Mouse (Mus musculus) layer of hippocampus, postnatal 36 days (tissue): ENCODE data around the gene Fdps. TPM values are rescaled to one million over a fixed set of nuclear protein-coding genes. Genes with fewer than 3 reads are reported as not detected.
"Not testable (repeated sequence)": the region's sequence is repeated elsewhere in the genome, so short reads cannot be mapped to it uniquely, and the experiment has no call there.

Source experiments
- DNase-seq, 2 experiments: peaks; one replicate each; pipeline ENCODE4 v3.0.0; 2022
- total RNA-seq, 2 experiments: library from RNA; stranded (reverse); gene quantifications; 2 replicates each; pipeline ENCODE4 v1.2.3; 2021

The Fdps gene
- total RNA-seq, 2 experiments from 2014 or later, result 78.8 to 80.0 TPM

DNA sequence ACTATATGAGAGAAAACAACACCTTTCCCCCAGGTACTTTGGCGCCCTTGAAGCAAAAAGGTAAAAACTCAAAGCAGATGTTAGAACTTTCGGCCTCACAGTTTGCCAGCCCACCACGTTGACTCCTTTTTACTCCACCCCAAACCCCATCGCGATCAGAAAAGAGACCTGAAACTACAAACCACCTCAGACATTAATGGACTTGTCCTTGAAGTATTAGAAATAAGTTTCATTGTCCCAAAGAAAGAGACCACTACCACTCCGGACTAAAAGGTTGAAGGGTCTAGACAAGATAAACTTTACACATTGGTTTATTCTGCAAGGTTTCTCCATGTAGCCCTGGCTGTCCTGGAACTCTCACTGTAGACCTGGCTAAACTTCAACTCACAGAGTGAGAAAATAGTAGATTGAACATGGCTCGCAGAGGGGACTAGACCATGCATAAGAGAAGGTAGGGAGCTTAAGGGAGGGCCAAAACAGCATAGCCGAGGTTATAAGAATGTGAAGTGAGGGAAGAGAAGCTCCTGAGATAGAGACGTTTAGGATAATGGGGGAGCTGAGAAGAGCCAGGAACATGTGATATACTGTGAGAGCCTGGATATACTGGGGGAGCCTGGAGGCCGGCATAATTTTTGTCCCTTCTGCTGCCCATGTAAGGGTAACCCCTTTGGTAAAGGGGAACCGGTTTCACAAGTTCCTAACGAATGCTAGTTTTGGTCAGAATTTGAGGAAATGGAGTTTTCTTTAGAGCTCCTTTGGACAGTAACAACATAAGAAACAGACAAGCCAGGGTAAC is 934 bp upstream of the Fdps start:
- DNase-seq, result no peak

- no peak for DNase-seq
These were observed 324 bp downstream of the Fdps start for GRCm38 (mm10) chr3:89101459-89101811.

GRCm38 (mm10) chr3:89100811-89101210 is 948 bp downstream of the Fdps start, which contains the start of gene Gm43738:
Gene Gm43738, minus strand, starts transcription at chr3:89101099.
- no peak for DNase-seq

DNA sequence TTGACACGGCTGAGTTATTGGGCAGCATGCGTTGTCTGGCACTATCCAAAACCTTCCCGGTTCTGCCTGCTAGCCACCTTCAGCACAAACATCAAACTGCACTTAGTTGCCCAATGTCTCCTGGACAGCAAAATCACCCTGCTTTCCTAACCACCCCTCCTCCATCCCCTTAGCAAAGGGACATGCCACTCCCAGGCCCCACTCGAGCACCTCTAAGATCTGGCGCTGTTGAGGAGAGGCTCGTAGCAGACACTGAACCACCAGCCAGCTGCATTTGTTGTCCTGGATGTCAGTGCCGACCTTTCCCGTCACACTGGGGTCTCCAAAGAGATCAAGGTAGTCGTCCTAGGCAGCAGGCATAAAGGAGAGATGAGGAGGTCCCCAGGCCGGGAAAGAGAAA is 7.7 kb downstream of the Fdps start:
- no peak for DNase-seq

- DNase-seq, result peak; percentile 92 to 93
These were observed 8.6 kb downstream of the Fdps start, which contains the start of gene Rusc1 for GRCm38 (mm10) chr3:89093175-89093574. Gene Rusc1, minus strand, starts transcription at chr3:89093311.

GRCm38 (mm10) chr3:89092509-89093090 is 9.2 kb downstream of the Fdps start:
- DNase-seq, result no peak

DNA sequence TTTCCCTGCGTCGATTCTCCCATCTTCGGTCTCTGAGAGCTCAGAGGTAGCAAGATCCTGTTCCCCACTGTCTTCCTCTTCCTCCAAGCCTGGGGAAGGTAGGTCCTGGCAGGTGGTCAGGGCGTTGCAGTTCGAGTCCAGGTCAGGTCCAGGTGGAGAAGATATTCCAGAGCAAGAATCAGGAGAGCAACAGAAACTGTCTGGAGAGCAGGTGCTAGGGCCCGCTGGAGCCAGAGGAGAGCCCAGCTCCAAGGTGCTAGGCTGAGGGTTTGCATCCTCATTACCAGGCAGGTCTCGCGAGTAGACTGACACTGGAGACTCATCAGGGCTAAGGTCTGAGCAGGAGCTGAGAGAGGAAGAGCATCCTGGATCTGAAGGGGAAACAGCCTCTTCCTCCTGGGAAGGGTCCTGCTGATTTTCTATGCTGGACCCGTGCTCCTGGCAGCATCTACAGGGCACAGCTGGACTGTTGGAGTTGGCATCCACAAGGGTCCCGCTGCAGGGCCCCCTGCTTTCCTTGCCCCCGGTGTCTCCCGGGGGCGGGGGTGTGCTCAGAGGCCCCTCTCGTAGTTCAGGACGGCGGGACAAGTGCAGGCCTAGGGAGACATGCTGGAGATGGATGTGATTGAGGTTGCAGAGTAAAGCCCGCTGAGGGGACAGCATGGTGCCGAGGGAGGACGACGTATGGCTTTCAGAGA is 9.8 kb downstream of the Fdps start:
- DNase-seq, result no peak

DNA sequence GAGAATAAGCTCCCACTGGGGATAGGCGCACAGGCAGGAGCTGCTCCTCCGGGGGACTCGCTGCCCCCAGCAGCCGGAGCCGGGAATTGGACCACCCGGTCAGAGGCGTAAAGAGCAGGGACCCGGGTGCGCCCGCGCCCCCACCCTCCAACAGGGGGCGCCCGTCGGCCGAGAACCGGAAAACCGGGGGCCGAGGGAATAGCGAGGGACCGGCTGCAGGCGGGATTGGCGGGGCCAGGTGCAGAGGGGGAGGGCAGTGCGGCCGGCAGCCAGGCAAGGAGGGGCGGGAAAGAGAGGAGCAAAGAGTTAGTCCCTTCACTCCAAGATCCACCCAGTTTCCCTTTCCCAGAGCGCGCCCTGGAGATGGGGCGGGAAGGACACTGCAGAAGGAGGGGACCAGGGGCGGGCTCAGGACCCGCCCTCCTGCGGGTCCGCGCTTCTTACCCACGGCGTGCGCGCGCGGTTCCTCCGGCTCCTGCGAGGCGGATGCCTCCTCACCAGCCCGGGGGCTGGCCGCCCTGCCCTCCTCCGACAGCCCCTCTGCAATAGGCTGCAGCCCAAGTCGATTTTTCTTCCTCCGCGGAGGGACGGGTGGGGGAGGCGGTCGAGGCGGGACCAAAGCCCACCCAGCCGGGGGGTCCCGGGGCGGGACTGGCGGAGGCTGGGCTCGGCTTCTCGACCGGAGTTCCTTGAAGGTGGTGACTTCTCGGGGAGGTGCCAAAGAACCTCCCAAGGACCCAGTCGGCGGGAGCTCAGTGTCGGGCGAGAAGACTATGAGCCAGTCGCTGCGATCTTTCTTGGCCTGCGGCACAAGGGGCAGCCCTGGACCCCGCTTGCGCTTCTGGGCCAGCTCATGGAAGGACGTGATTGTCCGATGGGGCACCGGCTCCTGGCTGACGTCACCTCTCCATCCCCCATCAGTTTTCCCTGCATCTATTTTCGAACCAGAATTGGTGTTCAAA is 10.8 kb downstream of the Fdps start:
- DNase-seq, result peak; percentile 81 to 85

- DNase-seq, result peak; percentile 83 to 84
These were observed 11.7 kb downstream of the Fdps start for GRCm38 (mm10) chr3:89089882-89090591.

DNA sequence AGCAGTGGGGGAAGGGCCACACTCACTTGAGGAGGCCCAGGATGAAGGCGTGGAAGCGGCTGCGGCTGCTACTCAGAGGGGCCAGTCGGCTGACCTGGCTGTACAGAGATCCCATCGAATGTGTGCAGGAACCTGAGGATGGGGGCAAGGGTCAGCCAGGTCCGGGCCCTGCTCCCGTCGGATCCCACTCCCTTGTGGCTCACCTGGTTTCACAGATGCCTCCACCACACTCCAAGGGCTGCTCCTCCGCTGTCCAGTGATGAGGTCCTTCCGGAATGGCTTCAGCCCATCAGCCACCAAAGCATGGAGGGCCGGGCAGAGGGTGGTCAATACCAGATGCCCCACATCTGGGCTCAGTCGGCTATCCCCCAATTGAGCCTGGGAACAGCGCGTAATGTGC is 12.8 kb downstream of the Fdps start:
- DNase-seq, result no peak

GRCm38 (mm10) chr3:89087338-89088110 is 14.2 kb downstream of the Fdps start:
- peak in 1 of 2 experiments; percentile 70 for DNase-seq

GRCm38 (mm10) chr3:89084654-89085190 is 17.0 kb downstream of the Fdps start:
- no peak for DNase-seq

GRCm38 (mm10) chr3:89084133-89084532 is 17.6 kb downstream of the Fdps start:
- DNase-seq, result no peak

DNA sequence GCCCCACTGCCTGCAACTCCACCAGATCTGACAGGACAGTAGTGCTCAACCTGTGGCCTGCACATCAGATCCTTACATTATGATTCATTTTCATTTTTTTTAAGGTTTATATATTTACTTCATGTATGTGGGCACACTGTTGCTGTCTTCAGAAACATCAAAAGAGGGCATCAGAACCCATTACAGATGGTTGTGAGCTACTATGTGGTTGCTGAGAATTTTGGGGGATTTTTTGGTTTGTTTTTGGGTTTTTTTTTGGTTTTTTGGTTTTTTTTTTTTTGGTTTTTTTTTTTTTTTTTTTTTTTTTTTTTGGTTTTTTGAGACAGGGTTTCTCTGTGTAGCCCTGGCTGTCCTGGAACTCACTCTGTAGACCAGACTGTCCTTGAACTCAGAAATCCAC is 19.5 kb downstream of the Fdps start:
- not testable (repeated sequence) for DNase-seq

GRCm38 (mm10) chr3:89077383-89077782 is 24.4 kb downstream of the Fdps start:
- no peak for DNase-seq

DNA sequence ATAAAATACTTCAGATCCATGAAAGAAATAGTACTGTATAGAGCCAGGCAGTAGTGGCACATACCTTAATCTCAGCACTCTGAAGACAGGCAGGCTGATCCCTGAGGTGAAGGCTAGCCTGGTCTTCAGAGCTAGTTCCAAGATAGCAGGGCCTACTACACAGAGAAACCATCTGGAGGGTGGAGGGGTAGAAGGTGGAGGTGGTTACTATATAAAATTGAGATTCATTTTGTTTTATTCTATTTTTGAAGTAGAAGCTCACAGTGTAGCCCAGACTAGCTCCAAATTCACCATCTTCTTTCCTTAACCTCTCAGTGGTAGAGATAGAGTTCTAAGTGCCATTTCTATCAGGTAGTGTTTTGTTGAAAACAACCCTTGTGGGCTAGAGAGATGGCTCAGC is 34.5 kb downstream of the Fdps start:
- DNase-seq, result no peak

DNA sequence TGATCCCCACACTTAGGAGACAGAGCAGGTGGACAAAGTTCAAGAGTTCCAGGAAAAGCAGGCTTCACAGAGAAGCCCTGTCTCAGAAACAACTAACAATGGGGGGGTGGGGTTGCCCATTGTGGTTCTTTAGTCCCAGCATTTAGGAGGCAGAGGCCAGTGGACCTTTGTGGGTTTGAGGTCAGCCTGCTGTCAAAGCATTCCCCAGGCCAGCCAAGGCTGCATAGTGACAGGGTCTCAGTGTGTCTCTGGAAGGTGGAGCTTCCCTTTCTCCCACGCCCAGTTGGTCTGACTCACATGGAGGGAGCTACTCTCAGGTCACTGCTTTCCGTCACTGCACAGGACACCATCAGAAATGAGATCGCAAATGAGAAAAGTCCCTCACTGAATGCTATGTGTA is 40.1 kb downstream of the Fdps start:
- no peak for DNase-seq

DNA sequence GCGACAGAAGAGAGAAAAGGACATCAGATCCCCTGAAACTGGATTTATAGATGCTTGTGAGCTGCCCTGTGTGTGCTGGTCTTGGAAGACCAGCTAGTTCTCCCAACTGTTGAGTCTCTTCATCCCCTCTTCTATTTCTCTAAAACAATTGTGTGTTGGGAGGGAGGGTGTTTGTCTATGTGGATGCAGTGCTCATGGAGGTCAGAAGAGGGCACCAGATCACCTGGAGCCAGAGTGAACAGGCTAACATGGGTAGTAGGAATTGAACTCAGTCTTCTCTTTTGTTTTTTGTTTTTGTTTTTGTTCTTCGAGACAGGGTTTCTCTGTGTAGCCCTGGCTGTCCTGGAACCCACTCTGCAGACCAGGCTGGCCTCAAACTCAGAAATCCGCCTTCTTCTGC is 43.0 kb downstream of the Fdps start:
- DNase-seq, result no peak

GRCm38 (mm10) chr3:89058361-89058760 is 43.4 kb downstream of the Fdps start:
- no peak for DNase-seq
